Mouse (Mus musculus) embryonic fibroblast, embryonic 13.5 days (primary cell): ENCODE measurements around the gene B3gat1. TPM values are rescaled to one million over a fixed set of nuclear protein-coding genes. Genes with fewer than 3 reads are reported as not detected.

Source experiments
- H3K27ac ChIP-seq: 2 replicates; pipeline ENCODE4 v1.5.1; 2012; ENCODE audit warnings: low read length, control low read depth, inconsistent platforms; ENCODE audit not compliant: insufficient read depth
- H3K4me1 ChIP-seq: 2 replicates; pipeline ENCODE4 v1.6.1; 2011; ENCODE audit warnings: low read length; ENCODE audit not compliant: control insufficient read depth, insufficient read depth
- H3K4me3 ChIP-seq: 2 replicates; pipeline ENCODE4 v1.5.1; 2011; ENCODE audit warnings: mild to moderate bottlenecking, control low read depth, low read length; ENCODE audit not compliant: insufficient read depth
- CTCF ChIP-seq: IDR thresholded peaks from 2 replicates; pipeline ENCODE4 v1.5.1; 2011; ENCODE audit warnings: mild to moderate bottlenecking, control low read depth, low read length, moderate library complexity, borderline replicate concordance; ENCODE audit not compliant: insufficient read depth
- POLR2A ChIP-seq: IDR thresholded peaks from 2 replicates; pipeline ENCODE4 v1.6.1; 2011; ENCODE audit warnings: low read depth, mild to moderate bottlenecking, control low read depth, low read length, moderate library complexity
- polyA plus RNA-seq: library from polyadenylated mRNA; stranded (reverse); fragments of >200 nt; gene quantifications from 2 replicates; pipeline ENCODE4 v1.2.4, GENCODE M21; 2011; ENCODE audit warnings: low read depth; ENCODE audit not compliant: missing spikeins, insufficient read length

The B3gat1 gene
- polyA plus RNA-seq, 1 experiment, result 1.5 TPM

- H3K4me3 ChIP-seq, result no peak overlapping the region
- no peak overlapping the region for H3K27ac ChIP-seq
- no peaks in the 10 kb centered on the region for H3K4me1 ChIP-seq
- TF ChIP-seq POLR2A (no peak), CTCF (no peak)
These were observed 7.8 kb upstream of the B3gat1 start for GRCm38 (mm10) chr9:26725709-26726108.

DNA sequence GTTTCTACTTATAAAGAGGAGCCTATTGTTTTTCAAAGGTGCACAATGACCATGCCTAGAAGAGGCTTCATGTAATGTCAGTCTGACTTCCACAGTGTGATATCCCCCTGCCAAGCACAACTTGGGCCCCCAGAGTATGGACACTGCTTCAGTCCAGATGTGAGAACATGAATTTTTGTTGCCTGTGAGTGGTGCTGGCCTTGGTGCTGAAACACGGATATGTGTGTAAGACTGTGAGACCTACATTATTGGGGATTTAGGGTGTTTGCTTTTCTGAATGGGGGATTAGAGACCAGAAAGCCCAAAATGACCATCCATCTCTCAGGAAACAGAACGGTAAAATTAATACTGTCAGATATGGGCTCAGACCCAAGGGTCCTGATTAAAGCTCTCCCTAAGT is 6.1 kb upstream of the B3gat1 start:
- Histone ChIP-seq H3K27ac (no peak overlapping the region), H3K4me1 (no peaks in the 10 kb centered on the region), H3K4me3 (no peak overlapping the region)
- no peak for TF ChIP-seq POLR2A
- TF ChIP-seq CTCF, result no peak

GRCm38 (mm10) chr9:26728556-26728955 is 5.0 kb upstream of the B3gat1 start:
- TF ChIP-seq CTCF, result no peak
- no peak for TF ChIP-seq POLR2A
- Histone ChIP-seq H3K4me1 (no peaks in the 10 kb centered on the region), H3K4me3 (no peak overlapping the region), H3K27ac (no peak overlapping the region)

GRCm38 (mm10) chr9:26733986-26734385 is 458 bp downstream of the B3gat1 start:
- no peak for TF ChIP-seq POLR2A
- no peak for TF ChIP-seq CTCF
- H3K4me3 ChIP-seq, result no peak overlapping the region

GRCm38 (mm10) chr9:26737116-26737515 is 3.6 kb downstream of the B3gat1 start:
- H3K4me1 ChIP-seq, result no peaks in the 10 kb centered on the region
- no peak overlapping the region for H3K27ac ChIP-seq
- TF ChIP-seq CTCF, result no peak
- no peak for TF ChIP-seq POLR2A
- no peak overlapping the region for H3K4me3 ChIP-seq

More at GRCm38 (mm10) chr9:26733986-26734385, 458 bp downstream of the B3gat1 start:
- H3K27ac ChIP-seq, result no peak overlapping the region
- no peaks in the 10 kb centered on the region for H3K4me1 ChIP-seq

DNA sequence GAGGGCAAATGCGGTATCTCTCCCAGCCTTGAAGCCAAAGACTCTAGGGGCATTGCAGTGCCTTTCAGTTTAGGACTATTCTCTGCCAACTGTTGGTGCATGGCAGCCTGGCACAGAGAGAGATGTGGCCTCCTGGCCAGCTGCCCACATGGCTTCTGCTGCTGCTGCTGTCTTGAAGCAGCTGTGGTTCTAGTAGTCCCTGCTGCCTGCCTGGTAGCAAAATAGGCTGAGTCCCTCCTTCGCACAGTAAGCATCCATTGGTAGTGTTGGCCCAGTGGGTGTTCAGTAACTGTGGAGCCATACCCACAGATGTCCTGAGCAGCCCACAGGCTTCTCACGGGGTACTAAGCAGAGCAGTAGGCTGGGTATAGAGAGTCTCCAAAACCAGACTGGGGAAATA is 9.3 kb downstream of the B3gat1 start:
- no peak overlapping the region for H3K4me3 ChIP-seq
- no peaks in the 10 kb centered on the region for H3K4me1 ChIP-seq
- no peak overlapping the region for H3K27ac ChIP-seq
- TF ChIP-seq POLR2A (no peak), CTCF (no peak)

GRCm38 (mm10) chr9:26747121-26747520 is 13.6 kb downstream of the B3gat1 start:
- Histone ChIP-seq H3K4me3 (no peak overlapping the region), H3K4me1 (no peaks in the 10 kb centered on the region), H3K27ac (no peak overlapping the region)
- TF ChIP-seq POLR2A (no peak), CTCF (no peak)

DNA sequence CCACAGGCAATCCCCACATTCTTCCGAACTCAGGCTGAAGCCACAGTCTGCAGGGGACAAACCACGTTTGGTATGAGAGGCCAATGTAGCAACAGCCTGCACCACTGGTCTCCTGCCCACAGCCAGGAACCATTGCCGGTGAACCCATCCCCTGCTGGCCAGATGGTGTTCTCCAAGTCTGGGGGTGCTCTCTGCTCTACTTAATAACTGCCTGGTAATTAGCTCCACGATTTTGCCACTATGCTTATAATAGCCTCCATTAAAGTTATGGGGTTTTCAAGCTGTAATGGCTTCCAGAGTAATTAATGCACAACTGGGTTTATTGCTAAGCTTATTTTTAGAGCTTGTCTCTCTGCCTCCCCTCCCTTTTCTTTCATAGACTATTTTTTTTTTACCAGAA is 15.4 kb downstream of the B3gat1 start:
- H3K4me3 ChIP-seq, result no peak overlapping the region
- no peaks in the 10 kb centered on the region for H3K4me1 ChIP-seq
- no peak for TF ChIP-seq POLR2A
- TF ChIP-seq CTCF, result no peak
- H3K27ac ChIP-seq, result no peak overlapping the region

DNA sequence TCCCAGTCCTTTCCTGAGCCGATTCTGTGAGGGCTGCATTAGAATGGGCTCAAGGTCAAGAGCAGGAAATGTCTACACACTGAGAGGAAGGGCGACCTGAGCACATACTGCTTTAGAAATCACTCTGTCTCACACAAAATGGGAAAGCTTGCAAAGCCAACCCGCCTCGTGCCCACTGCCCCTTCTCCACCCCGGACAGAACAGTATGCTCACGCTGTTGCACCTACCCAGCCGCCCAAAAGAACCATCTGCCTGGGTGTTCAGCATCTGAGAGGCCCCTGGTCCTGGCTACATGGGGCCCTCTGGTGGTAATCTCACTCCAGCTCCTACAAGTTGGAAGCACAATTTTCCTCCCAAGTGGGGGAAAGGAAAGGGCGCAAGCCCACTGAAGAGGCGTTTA is 26.6 kb downstream of the B3gat1 start:
- Histone ChIP-seq H3K27ac (no peak overlapping the region), H3K4me1 (no peaks in the 10 kb centered on the region), H3K4me3 (no peak overlapping the region)
- TF ChIP-seq CTCF, result 0 out of 2 replicates have a peak, but pooled peaks have one; percentile 7
- TF ChIP-seq POLR2A, result no peak

DNA sequence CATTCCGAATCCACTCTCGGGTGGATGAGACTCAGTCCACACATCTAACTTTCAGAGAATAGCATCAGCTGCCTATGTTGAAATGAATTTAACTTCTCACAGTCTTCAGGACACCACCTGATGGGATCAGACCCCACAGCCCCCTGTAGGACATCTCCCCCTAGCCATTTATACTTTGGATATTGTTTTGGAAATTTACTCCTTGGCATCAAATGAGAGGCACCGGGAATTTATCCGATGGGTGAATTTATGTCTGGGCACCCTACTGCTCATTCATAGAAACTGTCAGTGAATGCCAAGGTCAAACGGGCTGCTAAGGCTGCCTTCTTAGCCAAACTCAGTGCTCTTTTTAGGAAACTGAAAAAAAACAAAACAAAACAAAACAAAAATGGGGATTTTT is 27.0 kb downstream of the B3gat1 start:
- TF ChIP-seq POLR2A (no peak), CTCF (no peak)
- no peak overlapping the region for H3K27ac ChIP-seq
- H3K4me3 ChIP-seq, result no peak overlapping the region
- no peaks in the 10 kb centered on the region for H3K4me1 ChIP-seq

GRCm38 (mm10) chr9:26762477-26762876 is 28.9 kb downstream of the B3gat1 start:
- Histone ChIP-seq H3K4me1 (no peaks in the 10 kb centered on the region), H3K27ac (no peak overlapping the region), H3K4me3 (no peak overlapping the region)
- TF ChIP-seq POLR2A (no peak), CTCF (no peak)
